Mouse (Mus musculus) midbrain, embryonic 16.5 days (tissue): ENCODE data around the gene Gm1527. TPM values are rescaled to one million over a fixed set of nuclear protein-coding genes. Genes with fewer than 3 reads are reported as not detected.
"Not testable (repeated sequence)": the region's sequence is repeated elsewhere in the genome, so short reads cannot be mapped to it uniquely, and the experiment has no call there.

Experiments
- ATAC-seq: fragments of 200-750 bp; cut with Nextera tagmentation; 2 replicates; pipeline ENCODE4 v1.8.0; 2017; ENCODE audit warnings: moderate TSS enrichment
- H3K27ac ChIP-seq: fragments of 300-500 bp; sonication (generic); 2 replicates; pipeline ENCODE4 v1.5.1; 2014; ENCODE audit warnings: mild to moderate bottlenecking, low read length, mixed read lengths
- H3K27me3 ChIP-seq: fragments of 300-500 bp; sonication (generic); 2 replicates; pipeline ENCODE4 v1.6.1; 2014; ENCODE audit warnings: low read depth, low read length, mixed read lengths; ENCODE audit not compliant: control insufficient read depth, insufficient read depth
- H3K36me3 ChIP-seq: fragments of 300-500 bp; sonication (generic); 2 replicates; pipeline ENCODE4 v1.6.1; 2014; ENCODE audit warnings: mild to moderate bottlenecking, low read length, moderate library complexity, mixed read lengths; ENCODE audit not compliant: control insufficient read depth, insufficient read depth
- H3K4me1 ChIP-seq: fragments of 300-500 bp; sonication (generic); 2 replicates; pipeline ENCODE4 v1.6.1; 2014; ENCODE audit warnings: mild to moderate bottlenecking, low read length, mixed read lengths; ENCODE audit not compliant: control insufficient read depth, insufficient read depth
- H3K4me2 ChIP-seq: fragments of 300-500 bp; sonication (generic); 2 replicates; pipeline ENCODE4 v1.6.1; 2014; ENCODE audit warnings: mild to moderate bottlenecking, low read length, mixed read lengths
- H3K4me3 ChIP-seq: fragments of 300-500 bp; sonication (generic); 2 replicates; pipeline ENCODE4 v1.5.1; 2014; ENCODE audit warnings: low read depth, mild to moderate bottlenecking, low read length, moderate library complexity, mixed read lengths
- H3K9ac ChIP-seq: fragments of 300-500 bp; sonication (generic); 2 replicates; pipeline ENCODE4 v1.6.1; 2014; ENCODE audit warnings: low read depth, low read length, mixed read lengths
- H3K9me3 ChIP-seq: fragments of 300-500 bp; sonication (generic); replicated peaks from 2 replicates; pipeline ENCODE4 v1.6.1; 2014; ENCODE audit warnings: mild to moderate bottlenecking, low read length, mixed read lengths; ENCODE audit not compliant: control insufficient read depth, poor library complexity, severe bottlenecking
- WGBS: fragments of 180-500 bp; shearing (Covaris S2); extraction: QIAGEN DNeasy Blood & Tissue Kit; methylation state at CpG from one replicate; pipeline ENCODE4 v1.1.7; 2014; 5-methylcytosine and 5-hydroxymethylcytosine counted together
- polyA plus RNA-seq: library from polyadenylated mRNA; unstranded; fragments of >200 nt; fragmentation: Nextera tagmentation; extraction: Ambion mirVana; gene quantifications from 2 replicates; pipeline ENCODE4 v1.2.1, GENCODE M21; 2015

The Gm1527 gene
- polyA plus RNA-seq = not detected in 2 replicates

DNA sequence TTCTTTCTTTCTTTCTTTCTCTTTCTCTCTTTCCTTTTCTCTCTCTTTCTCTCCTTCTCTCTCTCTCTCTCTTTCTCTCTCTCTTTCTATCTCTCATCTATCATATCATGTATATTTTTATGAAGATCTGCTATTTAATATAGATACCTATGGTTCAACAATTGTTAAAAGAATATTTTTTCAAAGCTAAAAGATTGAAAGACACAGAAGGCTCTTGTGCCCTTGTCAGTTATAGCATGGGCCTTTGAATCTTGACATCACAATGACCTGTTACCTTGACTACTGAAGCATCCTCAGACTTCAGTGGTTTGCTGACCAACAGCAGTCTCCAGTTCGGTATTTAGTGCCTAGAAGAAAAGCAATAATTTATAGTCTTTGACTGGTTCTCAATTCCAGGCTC is at the start of gene Gm1527:
TSS of gene Gm1527 (plus strand) at position 301 of the 400 bp plus-strand sequence.
- Histone ChIP-seq H3K4me2 (no peak within 1 kb of the TSS), H3K27me3 (no peaks in the 10 kb centered on the region), H3K36me3 (no peaks in the 10 kb centered on the region), H3K27ac (no peak within 1 kb of the TSS), H3K9ac (no peak within 1 kb of the TSS), H3K4me3 (no peak within 1 kb of the TSS), H3K4me1 (no peaks in the 10 kb centered on the region), H3K9me3 (no peaks in the 10 kb centered on the region)
- 81% methylated on average over 1 of the region's 1 CpGs for WGBS
- ATAC-seq = no peak

DNA sequence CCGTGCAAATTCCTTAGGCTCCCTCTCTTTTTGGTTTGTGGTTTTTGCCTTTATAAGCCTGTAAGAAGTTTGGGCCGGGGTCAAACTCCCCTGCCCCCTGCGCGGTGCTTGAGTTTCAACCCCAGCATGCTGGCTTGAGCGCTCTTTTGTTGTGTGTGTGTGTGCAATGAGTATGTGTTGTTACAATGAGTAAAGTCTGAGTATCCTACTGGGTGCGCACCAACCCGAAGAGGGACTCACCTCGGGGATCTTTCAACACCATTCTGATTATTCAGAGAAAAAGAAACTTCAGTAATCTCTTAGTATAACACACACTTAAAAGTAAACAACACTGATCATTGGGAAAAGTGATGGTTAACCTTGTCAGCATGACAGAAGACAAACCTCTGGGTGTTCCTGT is 49.2 kb upstream of the Gm1527 start:
- Histone ChIP-seq H3K27ac (no peak overlapping the region), H3K36me3 (no peaks in the 10 kb centered on the region), H3K4me2 (no peak overlapping the region), H3K4me3 (no peak overlapping the region), H3K27me3 (no peaks in the 10 kb centered on the region), H3K9ac (no peak overlapping the region), H3K9me3 (no peaks in the 10 kb centered on the region), H3K4me1 (no peaks in the 10 kb centered on the region)
- ATAC-seq = no peak
- WGBS = 24% methylated on average over 8 of the region's 8 CpGs

DNA sequence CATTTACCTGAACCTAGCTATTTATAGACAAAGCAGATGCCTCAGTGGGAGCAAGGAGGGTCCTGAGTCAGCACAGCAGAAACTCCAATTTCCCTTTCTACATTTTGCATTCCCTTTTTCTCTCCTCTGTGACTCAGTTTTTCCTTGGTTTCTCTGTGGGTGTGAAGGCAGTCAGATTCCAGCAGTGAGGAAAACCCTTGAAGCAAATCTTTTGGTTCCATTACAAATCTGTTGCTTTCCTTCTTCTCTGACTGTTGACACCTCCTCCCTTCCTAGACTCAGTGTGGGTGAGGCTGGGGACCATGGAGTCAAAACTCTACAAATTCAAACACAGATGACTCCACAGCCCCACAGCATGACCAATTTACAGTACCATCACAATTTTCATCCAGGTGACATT is 45.3 kb upstream of the Gm1527 start:
- Histone ChIP-seq H3K4me2 (no peak overlapping the region), H3K9ac (no peak overlapping the region), H3K36me3 (no peaks in the 10 kb centered on the region), H3K4me3 (no peak overlapping the region), H3K9me3 (no peaks in the 10 kb centered on the region), H3K27ac (no peak overlapping the region), H3K4me1 (no peaks in the 10 kb centered on the region), H3K27me3 (no peaks in the 10 kb centered on the region)
- ATAC-seq = no peak

DNA sequence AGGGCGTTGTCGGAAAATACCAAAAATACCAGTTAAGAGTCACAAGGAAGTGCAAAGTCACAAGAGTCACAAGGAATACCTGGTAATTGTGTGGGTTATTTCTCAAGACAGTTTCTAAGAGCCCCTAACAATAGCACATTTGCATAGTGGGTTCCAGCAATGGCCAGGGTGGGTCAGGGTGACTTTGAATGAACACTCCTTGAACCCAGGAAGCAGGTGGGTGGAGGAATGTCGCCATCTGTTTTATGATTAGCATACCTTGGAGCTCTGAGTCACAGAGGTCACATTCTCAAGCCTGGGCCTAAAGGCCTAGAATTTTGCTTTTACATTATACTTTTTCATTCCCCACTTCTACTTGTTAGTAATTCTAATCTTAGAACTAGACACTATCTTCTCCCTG is 40.2 kb upstream of the Gm1527 start:
- H3K4me3 ChIP-seq, H3K27ac ChIP-seq, H3K9me3 ChIP-seq, H3K27me3 ChIP-seq, H3K9ac ChIP-seq, H3K4me2 ChIP-seq, ATAC-seq, H3K4me1 ChIP-seq, H3K36me3 ChIP-seq: not testable (repeated sequence)
- 95% methylated on average over 3 of the region's 3 CpGs for WGBS

DNA sequence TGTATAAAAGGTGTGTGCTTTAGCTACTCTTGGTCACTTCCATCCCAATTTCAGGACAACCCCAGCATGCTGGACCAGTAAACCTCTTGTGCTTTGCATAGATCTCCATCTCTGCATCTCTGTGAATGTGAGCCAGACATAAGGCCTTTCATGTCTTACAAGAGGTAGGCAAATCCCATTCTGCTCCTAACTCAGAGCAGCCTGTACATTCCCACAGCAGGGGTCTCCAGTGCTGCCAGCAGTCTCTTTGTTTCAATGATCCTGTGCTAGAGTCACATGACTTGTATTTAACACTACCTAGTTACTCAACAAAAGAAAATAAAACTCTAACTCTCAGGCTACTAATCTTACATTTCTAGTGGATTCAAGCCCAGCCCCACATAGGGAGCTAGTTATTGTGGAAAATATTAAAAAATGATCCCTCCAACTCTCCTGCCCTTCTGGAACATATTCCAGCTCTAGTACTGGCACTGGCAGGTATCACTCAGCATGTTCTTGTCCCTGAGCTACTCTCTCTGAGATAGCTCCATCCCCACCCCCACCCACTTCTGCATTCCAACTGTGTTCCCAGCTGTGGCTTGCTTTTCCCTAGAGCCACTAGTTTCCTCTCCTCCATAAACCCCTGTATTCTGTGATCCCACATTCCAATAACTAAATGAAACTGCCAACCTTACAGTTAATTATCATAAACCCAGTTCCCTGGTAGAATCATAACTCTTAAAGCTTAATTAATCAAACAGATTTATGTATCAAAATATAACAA is 32.6 kb upstream of the Gm1527 start:
- H3K27me3 ChIP-seq, H3K9me3 ChIP-seq, H3K27ac ChIP-seq, H3K4me3 ChIP-seq, H3K4me1 ChIP-seq, H3K9ac ChIP-seq, ATAC-seq, H3K4me2 ChIP-seq, H3K36me3 ChIP-seq: not testable (repeated sequence)

DNA sequence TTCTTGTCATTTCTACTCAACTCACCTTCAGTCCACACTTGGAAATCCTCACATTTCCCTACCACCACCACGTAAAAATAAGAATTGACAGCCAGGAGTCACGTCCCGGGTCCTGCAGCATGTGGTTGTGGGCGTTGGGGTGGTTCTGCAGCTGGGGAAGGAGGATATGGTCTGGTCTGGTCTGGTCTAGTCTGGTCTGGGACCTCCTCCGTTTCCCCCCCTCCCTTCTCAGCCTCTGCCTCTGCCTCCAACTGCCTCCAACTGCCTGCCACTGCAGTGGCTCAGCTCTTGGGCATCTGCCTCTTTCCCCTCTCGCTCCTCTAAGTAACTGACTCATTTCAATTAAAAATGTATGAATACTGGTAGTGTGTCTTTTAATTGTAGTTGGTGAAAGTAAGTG is 4.5 kb downstream of the Gm1527 start:
- WGBS = 72% methylated on average over 6 of the region's 6 CpGs

DNA sequence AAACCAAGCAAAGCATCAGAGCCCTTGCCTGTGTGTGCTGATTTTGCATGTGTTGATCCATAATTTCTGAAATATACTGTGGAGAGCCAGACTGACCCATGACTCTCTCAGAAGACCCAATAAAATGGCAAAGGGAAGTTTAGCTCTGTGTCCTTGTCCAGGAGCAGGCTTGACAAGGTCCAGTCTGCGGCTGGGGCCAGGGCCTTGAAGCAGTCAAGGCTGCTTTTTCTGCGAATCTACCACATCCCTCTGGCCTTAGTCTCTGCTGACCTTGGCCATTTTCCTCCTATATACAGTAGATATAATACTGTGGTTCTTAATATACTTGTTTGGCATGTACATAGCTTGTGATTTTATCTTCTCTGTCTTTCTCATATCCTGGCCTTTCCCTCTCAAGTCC is 73.5 kb downstream of the Gm1527 start:
- no peaks in the 10 kb centered on the region for H3K27me3 ChIP-seq
- ATAC-seq = no peak
- no peaks in the 10 kb centered on the region for H3K36me3 ChIP-seq
- no peak overlapping the region for H3K27ac ChIP-seq
- no peaks in the 10 kb centered on the region for H3K9me3 ChIP-seq
- H3K4me3 ChIP-seq = no peak overlapping the region
- no peaks in the 10 kb centered on the region for H3K4me1 ChIP-seq
- H3K4me2 ChIP-seq = no peak overlapping the region
- no peak overlapping the region for H3K9ac ChIP-seq
- WGBS = 97% methylated on average over 2 of the region's 2 CpGs

More for the DNA sequence above, 4.5 kb downstream of the Gm1527 start:
- H3K4me1 ChIP-seq, H3K4me2 ChIP-seq, ATAC-seq, H3K9me3 ChIP-seq, H3K36me3 ChIP-seq, H3K27me3 ChIP-seq, H3K27ac ChIP-seq, H3K4me3 ChIP-seq, H3K9ac ChIP-seq: not testable (repeated sequence)

DNA sequence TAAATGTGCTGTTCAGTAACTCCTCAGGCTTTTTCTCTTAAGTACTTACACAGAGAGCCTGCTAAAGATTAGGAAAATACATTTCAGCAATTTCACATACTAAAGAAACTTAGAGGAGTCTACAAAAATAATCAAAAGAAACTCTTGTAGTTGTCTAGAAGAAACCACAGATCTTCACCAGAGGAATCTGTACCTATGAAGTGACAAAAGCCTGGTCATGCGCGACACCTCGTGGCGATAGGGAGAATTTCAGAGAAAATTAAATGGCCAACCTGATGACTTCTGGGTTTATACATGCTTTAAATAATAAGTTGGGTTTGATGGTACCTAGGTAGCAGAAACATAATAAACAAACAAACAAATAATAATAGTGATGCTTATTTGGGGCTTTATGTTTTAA is 76.4 kb downstream of the Gm1527 start:
- Histone ChIP-seq H3K27me3 (no peaks in the 10 kb centered on the region), H3K4me1 (no peaks in the 10 kb centered on the region), H3K27ac (no peak overlapping the region), H3K4me3 (no peak overlapping the region), H3K36me3 (no peaks in the 10 kb centered on the region), H3K4me2 (no peak overlapping the region), H3K9ac (no peak overlapping the region), H3K9me3 (no peaks in the 10 kb centered on the region)
- ATAC-seq = peak; percentile 42; the same call in 1 of the 2 replicates
- WGBS = 1% methylated on average over 4 of the region's 4 CpGs
